Mouse (Mus musculus): ENCODE data around the gene Fam187a. TPM values are rescaled to one million over a fixed set of nuclear protein-coding genes. Genes with fewer than 3 reads are reported as not detected.
A peak's percentile ranks its signal among the peaks of the same experiment; 100 is the strongest.

The Fam187a gene
- total and polyA plus RNA-seq, 2 experiments from 2014 or later: 0.38 TPM; not detected in 1

- 70% methylated on average over 5 of the region's 5 CpGs for WGBS
- H3K4me1 ChIP-seq (ENCODE audit: insufficient read depth): no peaks in the 10 kb centered on the region
- H3K27me3 ChIP-seq (ENCODE audit: insufficient read depth, low read length): no peaks in the 10 kb centered on the region
- H3K27ac ChIP-seq (ENCODE audit: low read depth, low read length): no peak overlapping the region
- TF ChIP-seq CTCF (IDR thresholded peaks at IDR 0.05; ENCODE audit: low read depth): peak; percentile 60
- ATAC-seq (no peak; the same call in 1 of the 2 replicates), DNase-seq (peak; percentile 21)
- H3K36me3 ChIP-seq (ENCODE audit: insufficient read depth): peaks cover 76% of the 10 kb centered on the region
- H3K9me3 ChIP-seq (ENCODE audit: low read length): no peaks in the 10 kb centered on the region
- H3K9ac ChIP-seq: no peak overlapping the region
- H3K4me3 ChIP-seq (ENCODE audit: low read depth, low read length): no peak overlapping the region
- H3K4me2 ChIP-seq (ENCODE audit: low read depth): no peak overlapping the region
These were observed 33.1 kb upstream of the Fam187a start for GRCm38 (mm10) chr11:102851883-102852282.

GRCm38 (mm10) chr11:102853760-102854159 lies 31.2 kb upstream of the Fam187a start:
- H3K27ac ChIP-seq (ENCODE audit: low read depth, low read length): no peak overlapping the region
- no peak for ATAC-seq
- no peaks in the 10 kb centered on the region for H3K9me3 ChIP-seq (ENCODE audit: low read length)
- H3K4me3 ChIP-seq (ENCODE audit: low read depth, low read length): no peak overlapping the region
- H3K27me3 ChIP-seq (ENCODE audit: insufficient read depth, low read length): no peaks in the 10 kb centered on the region
- no peak overlapping the region for H3K4me2 ChIP-seq (ENCODE audit: low read depth)
- H3K36me3 ChIP-seq (ENCODE audit: insufficient read depth): peaks cover 76% of the 10 kb centered on the region
- DNase-seq: peak; percentile 17
- H3K9ac ChIP-seq: no peak overlapping the region
- TF ChIP-seq CTCF (IDR thresholded peaks at IDR 0.05; ENCODE audit: low read depth): peak; percentile 57
- no peaks in the 10 kb centered on the region for H3K4me1 ChIP-seq (ENCODE audit: insufficient read depth)

DNA sequence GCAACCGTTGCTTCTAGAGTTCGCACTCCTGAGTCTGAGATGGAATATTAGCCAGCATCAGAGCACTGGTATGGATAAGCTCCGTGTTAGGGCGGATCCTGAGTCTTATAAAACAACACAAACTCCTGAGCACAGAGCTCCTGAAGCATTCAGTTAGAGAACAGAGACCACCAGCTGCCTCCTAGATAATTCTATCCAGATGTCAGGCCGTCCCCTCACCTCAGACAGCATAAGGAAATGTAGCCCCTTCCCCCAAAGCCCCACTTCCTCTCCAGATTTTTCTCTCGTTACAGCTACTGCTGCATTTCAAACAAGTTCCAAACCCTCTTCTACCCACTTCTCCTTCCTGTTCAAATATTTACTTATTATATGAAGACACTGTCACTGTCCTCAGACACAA lies 29.0 kb upstream of the Fam187a start:
- no peaks in the 10 kb centered on the region for H3K4me1 ChIP-seq (ENCODE audit: insufficient read depth)
- H3K9ac ChIP-seq: no peak overlapping the region
- DNase-seq (no peak), ATAC-seq (no peak)
- H3K4me2 ChIP-seq (ENCODE audit: low read depth): no peak overlapping the region
- peaks cover 73% of the 10 kb centered on the region for H3K36me3 ChIP-seq (ENCODE audit: insufficient read depth)
- no peak overlapping the region for H3K27ac ChIP-seq (ENCODE audit: low read depth, low read length)
- 89% methylated on average over 6 of the region's 6 CpGs for WGBS
- no peaks in the 10 kb centered on the region for H3K9me3 ChIP-seq (ENCODE audit: low read length)
- no peaks in the 10 kb centered on the region for H3K27me3 ChIP-seq (ENCODE audit: insufficient read depth, low read length)
- no peak overlapping the region for H3K4me3 ChIP-seq (ENCODE audit: low read depth, low read length)
- no peak for TF ChIP-seq CTCF (IDR thresholded peaks at IDR 0.05; ENCODE audit: low read depth)

DNA sequence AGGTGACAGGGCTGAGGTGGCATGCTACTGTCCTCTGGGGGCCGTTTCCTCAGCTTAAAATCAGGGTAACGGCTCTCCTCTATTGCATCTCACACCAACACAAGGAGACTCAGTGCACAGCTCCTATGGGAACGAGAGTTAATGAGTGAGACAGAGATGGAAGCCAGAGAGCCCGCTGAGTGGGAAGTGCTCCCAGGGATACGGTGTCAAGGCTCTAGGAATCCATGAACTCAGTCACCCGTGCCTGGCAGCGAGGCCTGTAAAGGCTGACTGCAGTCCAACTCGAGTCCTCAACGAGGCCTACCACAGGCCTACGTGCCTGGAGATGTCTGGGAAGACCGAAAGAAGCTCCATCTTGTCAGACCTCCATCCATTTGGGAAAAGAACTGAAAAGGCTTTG lies 26.0 kb upstream of the Fam187a start:
- Histone ChIP-seq H3K4me1 (ENCODE audit: insufficient read depth) (no peaks in the 10 kb centered on the region), H3K9ac (no peak overlapping the region), H3K4me3 (ENCODE audit: low read depth, low read length) (no peak overlapping the region), H3K4me2 (ENCODE audit: low read depth) (no peak overlapping the region), H3K27ac (ENCODE audit: low read depth, low read length) (no peak overlapping the region), H3K9me3 (ENCODE audit: low read length) (no peaks in the 10 kb centered on the region), H3K36me3 (ENCODE audit: insufficient read depth) (peaks cover 81% of the 10 kb centered on the region), H3K27me3 (ENCODE audit: insufficient read depth, low read length) (no peaks in the 10 kb centered on the region)
- 80% methylated on average over 11 of the region's 11 CpGs for WGBS
- DNase-seq: no peak
- no peak for TF ChIP-seq CTCF (IDR thresholded peaks at IDR 0.05; ENCODE audit: low read depth)
- peak; percentile 20; the same call in 1 of the 2 replicates for ATAC-seq

GRCm38 (mm10) chr11:102859933-102860332 lies 25.0 kb upstream of the Fam187a start:
- no peak for TF ChIP-seq CTCF (IDR thresholded peaks at IDR 0.05; ENCODE audit: low read depth)
- peaks cover 77% of the 10 kb centered on the region for H3K36me3 ChIP-seq (ENCODE audit: insufficient read depth)

GRCm38 (mm10) chr11:102864272-102864671 lies 20.7 kb upstream of the Fam187a start:
- Histone ChIP-seq H3K36me3 (ENCODE audit: insufficient read depth) (peaks cover 81% of the 10 kb centered on the region), H3K4me2 (ENCODE audit: low read depth) (no peak overlapping the region), H3K9me3 (ENCODE audit: low read length) (no peaks in the 10 kb centered on the region), H3K27ac (ENCODE audit: low read depth, low read length) (no peak overlapping the region), H3K4me1 (ENCODE audit: insufficient read depth) (no peaks in the 10 kb centered on the region), H3K27me3 (ENCODE audit: insufficient read depth, low read length) (no peaks in the 10 kb centered on the region), H3K4me3 (ENCODE audit: low read depth, low read length) (no peak overlapping the region), H3K9ac (no peak overlapping the region)
- whole genome bisulfite sequencing: 30% methylated on average over 4 of the region's 4 CpGs
- peak; percentile 79 for TF ChIP-seq CTCF (IDR thresholded peaks at IDR 0.05; ENCODE audit: low read depth)
- ATAC-seq (peak; percentile 71; the same call in 1 of the 2 replicates), DNase-seq (peak; percentile 89)

More at GRCm38 (mm10) chr11:102859933-102860332, 25.0 kb upstream of the Fam187a start:
- ATAC-seq (peak; percentile 51; the same call in 1 of the 2 replicates), DNase-seq (peak; percentile 22)
- Histone ChIP-seq H3K4me1 (ENCODE audit: insufficient read depth) (no peaks in the 10 kb centered on the region), H3K4me2 (ENCODE audit: low read depth) (no peak overlapping the region), H3K9ac (no peak overlapping the region), H3K9me3 (ENCODE audit: low read length) (no peaks in the 10 kb centered on the region), H3K4me3 (ENCODE audit: low read depth, low read length) (no peak overlapping the region), H3K27me3 (ENCODE audit: insufficient read depth, low read length) (no peaks in the 10 kb centered on the region), H3K27ac (ENCODE audit: low read depth, low read length) (no peak overlapping the region)
- 76% methylated on average over 8 of the region's 8 CpGs for WGBS

- H3K4me2 ChIP-seq (ENCODE audit: low read depth): no peak overlapping the region
- ATAC-seq (no peak), DNase-seq (no peak)
- H3K9ac ChIP-seq: no peak overlapping the region
- H3K27me3 ChIP-seq (ENCODE audit: insufficient read depth, low read length): no peaks in the 10 kb centered on the region
- peaks cover 47% of the 10 kb centered on the region for H3K36me3 ChIP-seq (ENCODE audit: insufficient read depth)
- no peak overlapping the region for H3K27ac ChIP-seq (ENCODE audit: low read depth, low read length)
- H3K9me3 ChIP-seq (ENCODE audit: low read length): no peaks in the 10 kb centered on the region
- 61% methylated on average over 7 of the region's 7 CpGs for WGBS
- no peak overlapping the region for H3K4me3 ChIP-seq (ENCODE audit: low read depth, low read length)
- no peak for TF ChIP-seq CTCF (IDR thresholded peaks at IDR 0.05; ENCODE audit: low read depth)
- H3K4me1 ChIP-seq (ENCODE audit: insufficient read depth): no peaks in the 10 kb centered on the region
These were observed 10.1 kb upstream of the Fam187a start for GRCm38 (mm10) chr11:102874801-102875334.
